Mouse (Mus musculus): ENCODE measurements at regions not wholly inside any gene's neighbourhood (a gene's known extent, or its start where the extent isn't known, plus 50 kb on each side); places are given as distances from the start of the nearest gene placed in this dataset.

GRCm38 (mm10) chr8:113976626-113977025 lies 128.1 kb upstream of the Adamts18 start:
- TF ChIP-seq CTCF (conservative IDR thresholded peaks at IDR 0.05; ENCODE audit: low read length) (no peak), POU5F1 (IDR thresholded peaks at IDR 0.05; ENCODE audit: borderline replicate concordance, low read length) (no peak), NANOG (IDR thresholded peaks at IDR 0.05; ENCODE audit: borderline replicate concordance, low read length) (no peak)
